Mouse (Mus musculus) lung, embryonic 15.5 days (tissue): Measurements from ENCODE around the gene Cog3. TPM values are rescaled to one million over a fixed set of nuclear protein-coding genes. Genes with fewer than 3 reads are reported as not detected.
"Not testable (repeated sequence)": the region's sequence is repeated elsewhere in the genome, so short reads cannot be mapped to it uniquely, and the experiment has no call there.

Experiments
- ATAC-seq: fragments of 200-750 bp; cut with Nextera tagmentation; 2 replicates; pipeline ENCODE4 v1.8.0; 2017; ENCODE audit warnings: moderate number of reproducible peaks, borderline replicate concordance; ENCODE audit not compliant: low FRiP score, low TSS enrichment; ENCODE audit errors: extremely low read depth
- H3K27ac ChIP-seq: fragments of 300-500 bp; sonication (generic); 2 replicates; pipeline ENCODE4 v1.5.1; 2015; ENCODE audit warnings: moderate library complexity, mild to moderate bottlenecking, inconsistent platforms
- H3K27me3 ChIP-seq: fragments of 300-500 bp; sonication (generic); 2 replicates; pipeline ENCODE4 v1.6.1; 2015; ENCODE audit warnings: inconsistent platforms
- H3K36me3 ChIP-seq: fragments of 300-500 bp; sonication (generic); 2 replicates; pipeline ENCODE4 v1.6.1; 2015; ENCODE audit warnings: inconsistent platforms
- H3K4me1 ChIP-seq: fragments of 300-500 bp; sonication (generic); 2 replicates; pipeline ENCODE4 v1.6.1; 2015; ENCODE audit warnings: inconsistent platforms
- H3K4me2 ChIP-seq: fragments of 300-500 bp; sonication (generic); 2 replicates; pipeline ENCODE4 v1.6.1; 2015; ENCODE audit warnings: inconsistent platforms, mild to moderate bottlenecking, moderate library complexity
- H3K4me3 ChIP-seq: fragments of 300-500 bp; sonication (generic); 2 replicates; pipeline ENCODE4 v1.5.1; 2015; ENCODE audit warnings: mild to moderate bottlenecking, inconsistent platforms
- H3K9ac ChIP-seq: fragments of 300-500 bp; sonication (generic); 2 replicates; pipeline ENCODE4 v1.6.1; 2015; ENCODE audit warnings: inconsistent platforms
- H3K9me3 ChIP-seq: fragments of 300-500 bp; sonication (generic); 2 replicates; pipeline ENCODE4 v1.6.1; 2016; ENCODE audit warnings: inconsistent platforms
- WGBS: fragments of 180-500 bp; shearing (Covaris S2); methylation state at CpG from one replicate; pipeline ENCODE4 v1.1.7; 2015; 5-methylcytosine and 5-hydroxymethylcytosine counted together
- polyA plus RNA-seq: library from polyadenylated mRNA; unstranded; fragments of >200 nt; fragmentation: Nextera tagmentation; extraction: Ambion mirVana; gene quantifications from 2 replicates; pipeline ENCODE4 v1.2.1, GENCODE M21; 2015

Gene Cog3
- polyA plus RNA-seq, 1 experiment from 2014 or later = 20.9 TPM

GRCm38 (mm10) chr14:75786424-75786867, 32.1 kb upstream of the Cog3 start:
- ATAC-seq = no peak; the same call in none of the 2 replicates
- 2% methylated on average over 31 of the region's 31 CpGs for WGBS
- Histone ChIP-seq H3K9me3 (no peaks in the 10 kb centered on the region), H3K36me3 (no peaks in the 10 kb centered on the region), H3K27ac (peak overlapping the region; percentile 74), H3K4me3 (peak overlapping the region; percentile 77), H3K4me2 (peak overlapping the region; percentile 91), H3K27me3 (peaks cover 9% of the 10 kb centered on the region), H3K4me1 (no peaks in the 10 kb centered on the region; the same call in 1 of the 2 replicates), H3K9ac (peak overlapping the region; percentile 58)

- no peak for ATAC-seq
- H3K4me3 ChIP-seq = no peak overlapping the region
Measured at GRCm38 (mm10) chr14:75779913-75780312, 25.6 kb upstream of the Cog3 start.

GRCm38 (mm10) chr14:75776637-75777036, 22.3 kb upstream of the Cog3 start:
- H3K36me3 ChIP-seq = no peaks in the 10 kb centered on the region
- no peaks in the 10 kb centered on the region for H3K9me3 ChIP-seq
- no peaks in the 10 kb centered on the region for H3K4me1 ChIP-seq
- no peak for ATAC-seq
- no peak overlapping the region for H3K4me3 ChIP-seq
- H3K4me2 ChIP-seq = no peak overlapping the region
- no peaks in the 10 kb centered on the region for H3K27me3 ChIP-seq
- no peak overlapping the region for H3K9ac ChIP-seq
- H3K27ac ChIP-seq = no peak overlapping the region
- 92% methylated on average over 8 of the region's 8 CpGs for WGBS

More at GRCm38 (mm10) chr14:75779913-75780312, 25.6 kb upstream of the Cog3 start:
- Histone ChIP-seq H3K27me3 (no peaks in the 10 kb centered on the region), H3K4me1 (no peaks in the 10 kb centered on the region), H3K9me3 (no peaks in the 10 kb centered on the region), H3K27ac (no peak overlapping the region), H3K4me2 (no peak overlapping the region), H3K9ac (no peak overlapping the region), H3K36me3 (no peaks in the 10 kb centered on the region)
- WGBS = 79% methylated on average over 4 of the region's 4 CpGs

GRCm38 (mm10) chr14:75773431-75773830, 19.1 kb upstream of the Cog3 start:
- 0 out of 2 replicates have a peak, but pooled peaks cover 3% of the 10 kb centered on the region for H3K36me3 ChIP-seq
- no peaks in the 10 kb centered on the region for H3K9me3 ChIP-seq
- no peak overlapping the region for H3K9ac ChIP-seq
- WGBS = 67% methylated on average over 8 of the region's 8 CpGs
- no peaks in the 10 kb centered on the region for H3K4me1 ChIP-seq
- H3K27ac ChIP-seq = no peak overlapping the region
- H3K4me3 ChIP-seq = no peak overlapping the region
- ATAC-seq = no peak
- no peaks in the 10 kb centered on the region for H3K27me3 ChIP-seq
- no peak overlapping the region for H3K4me2 ChIP-seq

GRCm38 (mm10) chr14:75772407-75772806, 18.1 kb upstream of the Cog3 start:
- ATAC-seq, H3K4me2 ChIP-seq, H3K9ac ChIP-seq, H3K27ac ChIP-seq, H3K36me3 ChIP-seq, H3K4me3 ChIP-seq, H3K4me1 ChIP-seq, H3K9me3 ChIP-seq, H3K27me3 ChIP-seq: not testable (repeated sequence)
- 80% methylated on average over 3 of the region's 3 CpGs for WGBS

GRCm38 (mm10) chr14:75771101-75771501, 16.8 kb upstream of the Cog3 start:
- 76% methylated on average over 8 of the region's 8 CpGs for WGBS
- Histone ChIP-seq H3K27ac (no peak overlapping the region), H3K36me3 (0 out of 2 replicates have a peak, but pooled peaks cover 3% of the 10 kb centered on the region), H3K9me3 (no peaks in the 10 kb centered on the region), H3K4me1 (no peaks in the 10 kb centered on the region), H3K9ac (no peak overlapping the region), H3K4me3 (no peak overlapping the region), H3K27me3 (no peaks in the 10 kb centered on the region), H3K4me2 (no peak overlapping the region)
- ATAC-seq = no peak

- Histone ChIP-seq H3K4me3 (no peak overlapping the region), H3K9ac (no peak overlapping the region), H3K4me2 (no peak overlapping the region), H3K36me3 (0 out of 2 replicates have a peak, but pooled peaks cover 3% of the 10 kb centered on the region), H3K4me1 (no peaks in the 10 kb centered on the region), H3K27me3 (no peaks in the 10 kb centered on the region), H3K27ac (no peak overlapping the region), H3K9me3 (no peaks in the 10 kb centered on the region)
- no peak for ATAC-seq
- 87% methylated on average over 9 of the region's 9 CpGs for WGBS
Measured at GRCm38 (mm10) chr14:75769334-75769733, 15.0 kb upstream of the Cog3 start.

GRCm38 (mm10) chr14:75768275-75768608, 13.9 kb upstream of the Cog3 start:
- WGBS = 14% methylated on average over 1 of the region's 1 CpGs
- no peaks in the 10 kb centered on the region for H3K4me1 ChIP-seq
- no peaks in the 10 kb centered on the region for H3K9me3 ChIP-seq
- no peak overlapping the region for H3K4me2 ChIP-seq
- no peak for ATAC-seq
- 0 out of 2 replicates have a peak, but pooled peaks cover 3% of the 10 kb centered on the region for H3K36me3 ChIP-seq
- no peak overlapping the region for H3K27ac ChIP-seq
- H3K9ac ChIP-seq = no peak overlapping the region
- no peaks in the 10 kb centered on the region for H3K27me3 ChIP-seq
- no peak overlapping the region for H3K4me3 ChIP-seq

GRCm38 (mm10) chr14:75767492-75768274, 13.4 kb upstream of the Cog3 start:
- 0 out of 2 replicates have a peak, but pooled peaks cover 3% of the 10 kb centered on the region for H3K36me3 ChIP-seq
- ATAC-seq = peak; percentile 83; the same call in 1 of the 2 replicates
- 48% methylated on average over 17 of the region's 17 CpGs for WGBS
- peak overlapping the region; percentile 38 for H3K4me2 ChIP-seq
- no peak overlapping the region for H3K9ac ChIP-seq
- H3K4me3 ChIP-seq = 0 out of 2 replicates have a peak overlapping the region, but pooled peaks have one; percentile 5
- H3K27me3 ChIP-seq = no peaks in the 10 kb centered on the region
- H3K27ac ChIP-seq = peak overlapping the region; percentile 9; the same call in 1 of the 2 replicates
- no peaks in the 10 kb centered on the region for H3K4me1 ChIP-seq
- H3K9me3 ChIP-seq = no peaks in the 10 kb centered on the region

GRCm38 (mm10) chr14:75761028-75761805, 6.9 kb upstream of the Cog3 start:
- no peaks in the 10 kb centered on the region for H3K9me3 ChIP-seq
- no peak overlapping the region for H3K9ac ChIP-seq
- H3K36me3 ChIP-seq = no peaks in the 10 kb centered on the region
- no peak overlapping the region for H3K27ac ChIP-seq
- H3K4me3 ChIP-seq = no peak overlapping the region
- 54% methylated on average over 10 of the region's 10 CpGs for WGBS
- H3K4me2 ChIP-seq = no peak overlapping the region
- no peaks in the 10 kb centered on the region for H3K27me3 ChIP-seq
- no peak for ATAC-seq
- H3K4me1 ChIP-seq = no peaks in the 10 kb centered on the region

GRCm38 (mm10) chr14:75758401-75758800, 4.1 kb upstream of the Cog3 start:
- ATAC-seq = no peak
- H3K27ac ChIP-seq = no peak overlapping the region
- H3K9me3 ChIP-seq = no peaks in the 10 kb centered on the region
- H3K4me3 ChIP-seq = no peak overlapping the region
- H3K9ac ChIP-seq = no peak overlapping the region
- H3K36me3 ChIP-seq = no peaks in the 10 kb centered on the region
- no peak overlapping the region for H3K4me2 ChIP-seq
- WGBS = 66% methylated on average over 7 of the region's 7 CpGs
- H3K4me1 ChIP-seq = peaks cover 2% of the 10 kb centered on the region; the same call in 1 of the 2 replicates
- no peaks in the 10 kb centered on the region for H3K27me3 ChIP-seq

GRCm38 (mm10) chr14:75757821-75758220, 3.5 kb upstream of the Cog3 start:
- H3K4me1 ChIP-seq = peaks cover 8% of the 10 kb centered on the region
- H3K36me3 ChIP-seq = no peaks in the 10 kb centered on the region
- H3K4me2 ChIP-seq = no peak overlapping the region
- H3K9me3 ChIP-seq = no peaks in the 10 kb centered on the region
- H3K4me3 ChIP-seq = no peak overlapping the region
- no peak overlapping the region for H3K9ac ChIP-seq
- WGBS = 68% methylated on average over 2 of the region's 2 CpGs
- no peak for ATAC-seq
- no peak overlapping the region for H3K27ac ChIP-seq
- H3K27me3 ChIP-seq = no peaks in the 10 kb centered on the region
